Mouse (Mus musculus) bone marrow, adult 2 months (tissue): ENCODE data around the gene Neurl2.
A peak's percentile ranks its signal among the peaks of the same experiment; 100 is the strongest.

Source experiments
- CTCF ChIP-seq: fragments of 200-500 bp; IDR thresholded peaks from 2 replicates; pipeline ENCODE4 v1.5.1; 2011; ENCODE audit warnings: low read length, control low read depth; ENCODE audit not compliant: control insufficient read depth, insufficient read depth
- POLR2A ChIP-seq: fragments of 200-500 bp; IDR thresholded peaks from 2 replicates; pipeline ENCODE4 v1.6.1; 2011; ENCODE audit warnings: low read depth, mild to moderate bottlenecking, control low read depth, low read length, borderline replicate concordance; ENCODE audit not compliant: control insufficient read depth

DNA sequence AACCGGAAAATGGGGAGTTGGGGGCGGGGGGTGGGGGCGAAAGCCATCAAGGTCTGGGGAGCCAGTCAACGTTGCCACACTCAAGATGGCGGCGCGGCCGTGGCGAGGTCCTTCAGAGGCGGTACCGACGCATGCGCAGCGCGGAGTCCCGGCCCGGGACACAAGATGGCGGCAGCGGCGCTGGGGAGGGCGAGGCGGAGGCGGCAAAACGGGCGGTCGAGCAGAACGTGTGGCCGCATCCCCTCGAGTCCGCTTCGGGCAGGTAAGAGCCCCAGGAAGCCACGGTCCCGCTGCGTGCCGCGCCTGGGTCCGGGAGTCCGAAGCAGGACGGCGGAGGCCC, 45.9 kb upstream of the Neurl2 start, which contains the start of gene Pcif1:
- TF ChIP-seq CTCF (no peak), POLR2A (peak; percentile 98)
